Mouse (Mus musculus) retina, embryonic 14.5 days (tissue): ENCODE measurements around the gene Btbd9.
A peak's percentile ranks its signal among the peaks of the same experiment; 100 is the strongest.

Source experiments
- DNase-seq: peaks from one replicate; pipeline ENCODE4 v3.0.0-alpha.2; 2015; ENCODE audit warnings: low spot score

Btbd9 gene

DNA sequence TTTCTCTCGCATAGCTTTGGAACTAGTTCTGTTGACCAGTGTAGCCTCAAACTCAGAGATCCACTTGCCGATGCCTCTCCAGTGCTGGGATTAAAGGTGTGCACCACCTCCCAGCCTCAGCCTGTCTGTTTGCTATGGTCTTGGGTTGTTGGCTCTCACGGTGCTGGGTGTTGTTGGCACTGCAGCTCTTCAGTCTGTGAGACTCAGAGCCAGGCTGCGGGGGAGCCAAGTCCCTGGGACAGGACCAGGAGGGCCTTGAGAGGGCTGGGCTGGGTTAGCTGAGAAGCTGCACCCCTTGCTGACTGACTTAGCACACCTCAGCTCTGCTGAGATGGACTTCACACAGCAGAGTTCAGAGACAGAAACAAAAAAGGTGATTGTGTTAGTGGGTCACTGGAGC, 376.0 kb downstream of the Btbd9 start:
- no peak for DNase-seq

- no peak for DNase-seq
Measured at GRCm38 (mm10) chr17:30199374-30200247, 376.7 kb downstream of the Btbd9 start.

DNA sequence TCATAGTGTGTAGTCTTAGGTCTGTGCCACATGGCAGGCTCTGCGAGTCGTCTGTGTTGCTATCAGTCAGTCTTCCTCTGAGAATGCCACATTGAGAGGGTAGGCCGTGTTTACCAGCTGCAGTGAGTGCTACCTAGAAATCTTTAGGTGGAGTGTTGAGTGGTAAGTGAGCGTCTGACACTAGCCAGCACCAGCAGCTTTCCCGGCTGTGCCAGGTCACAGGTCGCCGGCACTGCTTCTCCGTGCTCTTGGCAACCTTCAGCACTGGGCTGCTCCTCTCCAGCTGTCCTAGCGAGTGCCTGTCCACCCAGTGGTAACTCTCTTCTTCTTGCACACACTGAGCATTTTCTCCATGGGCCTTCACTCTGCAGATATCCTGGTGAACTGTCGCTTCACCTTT, 377.9 kb downstream of the Btbd9 start:
- no peak for DNase-seq

DNA sequence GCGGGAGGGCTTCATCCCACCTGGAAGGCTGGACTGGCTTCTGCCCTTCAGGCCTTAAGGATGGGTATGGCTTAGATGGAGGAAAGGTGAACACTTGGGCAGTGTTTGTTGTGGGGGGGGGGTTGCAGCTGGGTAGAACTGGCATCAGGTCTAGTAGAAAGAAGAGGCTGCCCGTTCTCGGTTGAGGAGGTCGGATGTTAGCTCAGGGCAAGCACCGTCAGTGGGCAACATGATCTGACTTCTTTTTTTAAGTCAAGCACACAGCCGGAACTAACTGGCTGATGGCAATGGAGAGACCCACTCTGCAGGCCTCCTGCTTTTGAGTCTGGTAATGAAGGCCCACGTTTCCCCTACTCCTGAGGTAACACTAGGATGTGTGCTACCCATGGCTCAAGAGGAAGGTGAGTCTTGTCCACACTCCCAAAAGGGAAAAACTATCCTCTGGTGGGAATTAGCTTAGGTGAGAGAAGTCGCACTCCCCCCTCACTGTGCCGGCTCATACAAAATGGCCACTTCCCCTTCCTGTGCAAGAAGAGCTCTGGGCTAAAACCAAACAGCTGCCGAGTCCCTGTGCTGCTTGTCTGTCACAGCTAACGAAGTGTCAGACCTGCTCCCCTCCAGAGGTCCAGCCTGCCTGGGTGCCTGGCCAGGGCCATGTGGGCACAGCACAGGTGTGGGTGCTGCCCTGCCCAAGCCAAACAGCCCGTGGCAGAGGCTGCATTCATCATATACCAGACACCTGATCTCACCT, 378.8 kb downstream of the Btbd9 start:
- no peak for DNase-seq

DNA sequence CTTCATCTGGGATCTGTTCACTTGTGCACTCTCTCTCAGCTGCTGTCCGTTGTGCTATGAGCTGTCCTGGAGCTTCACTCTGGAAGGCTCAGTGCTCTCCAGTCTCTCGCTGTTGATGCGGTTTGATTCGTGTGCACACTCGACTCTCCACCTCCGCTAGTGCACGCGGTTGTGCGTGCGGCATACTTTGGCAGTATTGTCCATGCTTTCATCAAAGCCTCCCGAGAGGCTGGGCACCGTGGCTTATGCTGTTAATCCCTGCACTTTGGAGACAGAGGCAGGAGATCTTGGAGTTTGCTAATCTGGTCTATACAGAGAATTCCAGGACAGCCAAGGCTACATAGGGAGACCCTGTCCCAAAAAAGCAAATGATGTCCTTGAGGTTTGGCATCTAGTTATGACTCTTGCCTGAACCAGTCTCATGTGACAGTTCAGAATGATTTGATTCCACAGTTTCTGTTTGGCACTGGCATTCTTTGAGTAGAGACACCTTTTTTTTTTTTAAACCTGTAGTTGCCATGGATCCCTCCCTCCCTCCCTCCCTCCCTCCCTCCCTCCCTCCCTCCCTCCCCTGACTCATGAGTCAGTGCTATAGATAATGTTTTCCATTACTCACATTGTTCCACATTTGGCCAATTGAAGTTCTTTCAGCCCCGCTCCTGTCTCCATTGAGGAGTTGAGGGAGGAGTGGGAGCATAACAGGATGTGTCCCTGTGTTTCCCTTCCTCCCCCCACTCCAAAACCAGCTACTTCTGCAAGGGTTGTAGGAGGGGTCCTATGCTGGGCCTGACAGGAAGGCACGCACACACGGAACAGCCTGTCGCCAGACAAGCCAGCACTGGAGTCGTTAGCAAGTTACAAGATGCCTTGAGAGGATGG, 379.6 kb downstream of the Btbd9 start:
- no peak for DNase-seq

- no peak for DNase-seq
Measured at GRCm38 (mm10) chr17:30195591-30196183, 380.6 kb downstream of the Btbd9 start.

GRCm38 (mm10) chr17:30194629-30195445, 381.5 kb downstream of the Btbd9 start:
- DNase-seq, result no peak

DNA sequence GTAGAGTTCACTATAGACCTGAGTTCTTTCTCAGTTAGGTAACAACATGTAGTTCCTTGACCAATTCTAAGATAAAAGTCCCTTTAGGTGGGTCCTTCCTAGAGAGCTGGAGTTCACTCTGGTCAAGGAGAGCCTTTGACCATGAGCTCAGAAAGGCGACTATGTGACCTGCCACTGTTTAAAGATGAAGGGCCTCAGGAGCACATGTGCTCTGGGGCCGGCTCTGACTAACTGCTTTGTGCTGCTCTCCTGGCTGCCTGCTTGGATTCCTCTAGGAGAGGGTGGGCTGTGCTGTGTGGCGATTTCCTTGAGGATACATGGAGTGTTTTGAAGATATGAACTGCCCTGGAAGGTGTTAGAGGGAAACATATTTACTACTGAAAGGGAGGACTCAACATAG, 382.2 kb downstream of the Btbd9 start:
- DNase-seq, result no peak

GRCm38 (mm10) chr17:30193615-30194014, 382.7 kb downstream of the Btbd9 start:
- no peak for DNase-seq

DNA sequence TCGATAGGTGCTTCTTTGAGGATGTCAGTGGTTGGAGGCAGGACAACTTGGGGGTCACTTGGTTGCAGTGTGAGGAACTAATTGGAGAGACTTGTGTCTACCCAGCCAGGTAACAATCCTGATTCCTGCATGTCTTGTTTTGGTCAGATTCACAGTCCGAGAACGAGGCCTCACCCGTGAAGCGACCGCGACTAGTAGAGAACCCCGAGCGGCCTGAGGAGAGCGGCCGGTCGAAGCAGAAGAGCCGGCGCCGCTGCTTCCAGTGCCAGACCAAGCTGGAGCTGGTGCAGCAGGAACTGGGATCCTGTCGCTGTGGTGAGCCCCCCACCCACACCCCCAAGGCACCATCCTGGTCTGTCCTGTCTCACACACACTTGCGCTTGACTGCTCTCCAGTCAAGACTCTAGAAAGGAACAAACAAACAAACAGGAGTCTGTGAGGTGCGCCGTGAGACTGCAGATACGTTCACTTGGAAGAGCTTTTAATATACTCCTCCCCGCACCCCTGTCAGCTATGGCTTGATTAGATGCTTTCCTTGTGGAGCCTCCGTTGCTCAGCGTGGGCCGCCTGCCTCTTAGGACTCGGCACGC, 383.8 kb downstream of the Btbd9 start:
- DNase-seq, result no peak

DNA sequence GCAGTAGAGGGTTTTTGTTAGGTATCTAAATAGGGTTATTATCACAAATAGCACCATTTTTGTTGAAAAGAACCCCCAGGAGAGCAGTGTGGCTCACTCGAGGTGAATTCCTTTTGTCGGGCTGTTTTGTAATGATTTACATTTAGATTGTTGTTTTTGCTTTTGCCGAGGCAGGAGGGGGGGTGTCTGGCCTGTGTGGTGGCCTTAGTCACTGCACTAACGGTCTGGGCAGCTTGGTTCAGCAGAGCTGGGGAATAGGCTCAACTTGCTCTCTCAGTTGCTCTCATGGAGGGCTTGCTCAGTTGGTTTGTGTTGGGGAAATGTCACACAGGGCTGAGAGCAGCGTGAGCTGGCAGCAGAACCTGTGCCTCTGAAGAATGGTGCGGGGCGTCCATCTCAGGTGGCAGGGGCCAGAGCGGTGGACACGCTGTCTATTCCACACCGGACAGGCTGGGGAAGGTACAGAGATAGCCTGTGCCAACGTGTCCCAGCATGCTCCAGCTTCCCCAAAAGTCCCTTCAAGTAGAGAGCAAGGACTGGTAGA, 385.1 kb downstream of the Btbd9 start:
- DNase-seq, result no peak

GRCm38 (mm10) chr17:30188031-30188981, 388.0 kb downstream of the Btbd9 start:
- peak; percentile 73 for DNase-seq

- DNase-seq, result no peak
Measured at GRCm38 (mm10) chr17:30187581-30187980, 388.7 kb downstream of the Btbd9 start.

DNA sequence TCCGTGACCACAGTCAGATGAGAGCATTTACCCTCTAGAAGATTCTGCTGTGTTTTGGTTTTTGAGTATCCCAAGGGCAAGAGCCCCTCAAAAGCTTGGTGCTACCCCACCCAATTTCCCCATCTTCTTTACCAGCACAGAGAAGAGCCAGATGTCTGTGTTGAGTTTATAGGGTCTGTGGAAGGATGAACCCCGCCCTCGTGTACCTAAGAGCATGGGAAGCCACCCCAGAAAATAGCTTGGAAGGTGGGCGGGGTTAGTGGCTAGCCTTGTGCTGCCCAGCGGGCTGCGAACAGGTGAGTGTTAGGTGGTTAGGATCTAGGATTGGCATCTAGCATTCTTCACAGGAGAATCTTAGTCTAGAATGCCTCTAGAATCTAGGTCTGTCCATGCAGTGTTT, 389.1 kb downstream of the Btbd9 start:
- DNase-seq, result no peak

DNA sequence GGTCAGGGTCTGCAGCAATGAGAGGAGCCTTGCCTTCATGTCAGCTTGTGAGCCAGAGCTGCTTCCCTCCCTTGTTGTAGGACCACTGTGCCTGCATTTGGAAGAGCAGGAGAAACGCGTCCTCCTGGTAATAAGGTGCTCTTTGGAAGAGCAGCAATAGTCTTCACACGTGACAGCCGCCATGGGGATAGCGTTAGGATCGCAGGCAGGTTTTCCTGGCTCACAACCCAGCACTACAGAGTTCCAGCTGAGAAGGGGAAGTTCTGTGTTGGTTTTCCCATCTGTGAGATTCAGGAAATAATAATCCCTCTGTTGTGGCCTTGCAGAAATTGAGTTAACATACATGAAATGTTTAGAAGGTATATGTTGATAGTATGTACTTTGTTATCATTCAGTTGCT, 392.7 kb downstream of the Btbd9 start:
- DNase-seq, result no peak

DNA sequence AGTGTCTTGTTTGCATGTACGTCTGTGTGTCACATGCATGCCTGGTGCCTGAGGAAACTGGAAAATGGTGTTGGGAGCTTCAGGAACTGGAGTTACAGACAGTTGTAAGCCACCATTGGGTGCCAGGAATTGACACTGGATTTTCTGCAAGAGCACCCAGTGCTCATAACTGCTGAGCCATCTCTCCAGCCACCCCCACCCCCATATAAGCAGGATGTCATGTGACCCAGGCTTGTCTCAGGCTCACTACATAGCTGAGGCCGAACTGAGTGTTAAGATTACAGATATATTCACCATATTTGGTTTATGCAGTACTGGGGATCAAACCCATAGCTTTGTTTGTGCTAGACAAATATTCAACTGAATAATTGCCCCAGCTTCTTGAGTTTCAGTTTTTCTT, 394.2 kb downstream of the Btbd9 start:
- no peak for DNase-seq

- no peak for DNase-seq
Measured at GRCm38 (mm10) chr17:30181554-30181953, 394.7 kb downstream of the Btbd9 start.

DNA sequence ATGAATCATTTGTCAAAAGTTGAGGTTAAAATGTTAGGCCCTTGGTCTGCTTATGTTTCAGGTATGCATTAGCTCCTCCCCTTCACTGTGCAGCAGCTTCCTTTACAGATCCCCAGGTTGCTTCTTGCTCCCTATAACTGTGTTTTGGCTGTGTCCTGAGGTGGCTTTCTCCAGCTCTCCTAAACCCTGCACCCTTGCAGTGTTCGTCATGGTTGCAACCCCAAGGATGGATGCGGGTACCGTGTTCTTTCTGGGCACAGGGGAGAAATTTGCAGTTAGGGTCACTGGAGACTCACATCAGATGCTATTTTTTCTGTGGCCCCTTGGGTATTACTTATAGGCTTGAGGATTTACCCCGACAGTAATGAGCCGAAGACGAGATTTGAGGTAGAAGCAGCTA, 396.1 kb downstream of the Btbd9 start:
- no peak for DNase-seq

DNA sequence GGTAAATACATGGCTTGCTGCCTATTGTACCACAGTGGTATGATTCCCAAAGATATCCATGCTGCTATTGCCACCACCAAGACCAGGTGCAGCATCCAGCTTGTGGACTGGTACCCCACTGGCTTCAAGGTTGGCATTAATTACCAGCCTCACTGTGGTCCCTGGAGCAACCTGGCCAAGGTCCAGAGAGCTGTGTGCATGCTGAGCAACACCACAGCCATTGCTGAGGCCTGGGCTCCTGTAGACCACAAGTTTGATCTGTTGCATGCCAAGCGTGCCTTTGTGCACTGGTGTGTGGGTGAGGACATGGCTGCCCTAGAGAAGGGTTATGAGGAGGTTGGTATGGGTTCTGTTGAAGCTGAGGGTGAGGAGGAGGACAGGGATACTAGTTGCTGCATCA, 397.9 kb downstream of the Btbd9 start:
- DNase-seq, result no peak
